Mouse (Mus musculus): ENCODE data around the gene Kars.

GRCm38 (mm10) chr8:111976326-111976725 lies 34.8 kb downstream of the Kars start:
- no peak for TF ChIP-seq CTCF (IDR thresholded peaks at IDR 0.05; ENCODE audit: low read depth, low read length)
- TF ChIP-seq GATA1 (IDR thresholded peaks at IDR 0.05; ENCODE audit: borderline replicate concordance, low read length): no peak
- TF ChIP-seq POLR2AphosphoS5 (IDR thresholded peaks at IDR 0.05; ENCODE audit: insufficient replicate concordance, low read depth, low read length): no peak
- TF ChIP-seq TAL1 (conservative IDR thresholded peaks at IDR 0.05; ENCODE audit: low read depth, low read length): no peak
